Mouse (Mus musculus) CD8-positive naive resting alpha-beta T cell, adult 2 months (primary cell): ENCODE measurements around the gene Cd300lf.

Experiments
- DNase-seq, 2 experiments: peaks; one replicate each; pipeline ENCODE4 v3.0.0; 2022; ENCODE audit warnings: low read depth in 2 of 2, low spot score in 2 of 2

The Cd300lf gene

DNA sequence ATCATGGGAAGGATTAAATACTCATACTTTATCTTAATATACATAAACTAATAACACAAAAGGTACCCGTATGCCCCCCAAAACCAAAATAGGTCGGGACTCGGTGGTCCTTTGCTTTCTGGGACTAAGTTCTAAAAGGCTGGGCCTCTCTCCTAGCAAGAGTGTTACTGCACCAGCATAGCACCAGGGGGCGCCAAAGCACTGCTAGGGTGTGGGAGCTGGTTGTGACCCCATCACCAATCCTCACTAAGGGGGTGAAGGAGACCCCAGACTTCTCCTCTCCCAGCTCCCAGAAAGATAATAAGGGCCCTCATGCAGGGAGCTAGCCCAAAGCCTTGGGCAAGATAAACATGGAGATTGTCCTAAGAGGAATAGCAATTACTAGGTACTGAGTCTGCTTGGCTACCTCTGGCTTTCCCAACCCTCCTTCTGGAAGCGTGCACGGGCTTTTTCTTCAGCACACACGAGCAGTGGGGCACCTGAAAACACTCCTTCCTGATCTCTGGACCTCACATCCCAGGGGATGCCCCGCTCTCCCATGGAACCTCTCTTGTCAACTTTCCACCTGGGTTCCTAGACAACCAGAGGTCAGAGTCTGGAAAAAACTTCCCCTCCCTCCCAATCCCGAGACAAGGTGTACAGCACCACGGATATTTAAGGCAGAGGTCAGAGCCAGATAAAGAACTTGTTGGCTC, 27.2 kb upstream of the Cd300lf start:
- peak; percentile 73 to 82 for DNase-seq

DNA sequence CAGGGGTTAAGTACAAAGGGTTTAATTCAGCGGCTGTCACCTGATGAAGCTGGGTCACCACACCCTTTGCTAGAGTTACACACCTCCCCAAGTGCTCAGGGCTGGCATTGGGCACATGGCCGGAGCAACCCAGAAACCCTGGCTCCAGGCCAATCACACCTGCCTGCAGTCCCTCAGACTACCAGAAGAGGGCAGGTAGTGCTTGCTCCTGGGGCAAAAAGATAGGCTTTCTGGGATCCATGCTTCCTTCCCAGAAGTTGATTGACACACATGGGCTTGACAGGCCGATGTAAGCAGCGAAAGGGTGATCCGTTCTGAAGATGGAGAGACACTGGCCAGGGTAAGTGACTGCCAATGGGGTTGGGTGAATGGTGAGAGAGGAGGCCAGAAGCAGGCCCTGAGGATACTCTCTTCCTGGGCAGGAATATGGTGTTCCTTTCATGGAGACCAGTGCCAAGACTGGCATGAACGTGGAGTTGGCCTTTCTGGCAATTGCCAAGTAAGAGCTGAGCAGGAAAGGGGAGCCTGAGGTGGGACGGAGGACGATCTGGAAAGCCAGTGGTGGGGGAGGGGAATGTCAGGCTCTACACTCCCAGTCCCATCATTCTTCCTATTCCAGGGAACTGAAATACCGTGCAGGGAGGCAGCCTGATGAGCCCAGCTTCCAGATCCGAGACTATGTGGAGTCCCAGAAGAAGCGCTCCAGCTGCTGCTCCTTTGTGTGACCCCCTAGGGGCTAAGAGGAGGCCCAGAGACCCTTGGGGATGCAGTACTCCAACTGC, 26.4 kb upstream of the Cd300lf start:
- DNase-seq, result peak; percentile 61 to 74

GRCm38 (mm10) chr11:115157933-115158719, 24.3 kb upstream of the Cd300lf start:
- DNase-seq, result peak; percentile 69 to 80

DNA sequence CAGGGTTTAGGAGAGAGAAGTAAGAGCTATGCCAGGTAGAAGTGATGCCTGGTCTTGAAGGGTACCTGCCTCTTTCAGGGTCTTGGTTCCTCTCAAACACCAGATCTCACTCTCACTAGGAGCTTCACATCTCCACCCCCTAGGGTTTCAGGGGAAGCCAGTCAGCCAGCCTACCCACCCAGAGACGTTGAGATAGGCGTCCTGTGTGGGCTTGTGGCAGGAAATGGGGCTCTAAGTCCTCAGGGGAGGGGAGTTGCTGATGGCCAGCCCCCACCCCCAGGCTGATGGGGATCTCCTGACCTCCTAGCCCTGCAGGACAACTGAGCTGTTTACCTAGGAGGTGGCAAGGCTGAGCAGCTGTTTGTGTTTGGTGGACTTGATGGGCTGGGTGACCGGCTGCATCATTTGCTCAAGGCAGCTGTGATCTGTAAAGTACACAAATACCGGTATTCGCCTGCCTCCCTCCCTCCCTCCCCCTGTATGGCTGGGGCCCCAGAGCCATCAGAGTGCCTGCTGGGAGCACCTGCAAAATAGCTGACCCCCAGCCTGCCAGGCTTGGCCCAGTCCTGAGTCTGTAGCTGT, 21.4 kb upstream of the Cd300lf start:
- peak in 1 of 2 experiments; percentile 35 for DNase-seq

DNA sequence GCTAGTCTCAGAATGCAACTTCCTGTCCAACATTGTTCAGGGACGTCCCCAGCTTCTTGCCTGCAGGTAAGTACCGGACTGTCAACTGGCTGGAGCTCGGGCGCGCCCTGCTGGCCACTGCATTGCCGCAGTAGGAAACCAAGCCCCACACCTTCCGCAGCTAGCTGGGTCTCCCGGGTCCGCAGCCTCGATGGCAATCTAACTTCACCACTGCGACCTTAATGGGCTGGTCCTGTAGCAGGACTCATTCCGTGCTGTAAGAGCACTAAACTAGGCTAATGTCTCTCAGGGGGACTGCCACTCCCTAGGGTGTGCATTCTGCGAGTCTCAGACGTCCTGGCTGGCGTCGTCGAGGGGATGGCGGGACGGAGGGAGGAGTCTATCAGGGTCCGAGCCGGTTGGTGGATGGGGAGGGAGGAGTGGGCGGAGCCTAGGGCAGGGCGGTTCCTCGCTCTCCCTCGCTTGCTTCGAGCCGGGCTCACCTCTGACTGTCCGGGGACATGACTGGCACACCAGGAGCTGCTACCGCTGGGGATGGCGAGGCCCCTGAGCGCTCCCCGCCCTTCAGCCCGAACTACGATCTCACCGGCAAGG, 20.0 kb upstream of the Cd300lf start:
- peak; percentile 87 for DNase-seq

GRCm38 (mm10) chr11:115153088-115153487, 19.3 kb upstream of the Cd300lf start:
- no peak for DNase-seq

DNA sequence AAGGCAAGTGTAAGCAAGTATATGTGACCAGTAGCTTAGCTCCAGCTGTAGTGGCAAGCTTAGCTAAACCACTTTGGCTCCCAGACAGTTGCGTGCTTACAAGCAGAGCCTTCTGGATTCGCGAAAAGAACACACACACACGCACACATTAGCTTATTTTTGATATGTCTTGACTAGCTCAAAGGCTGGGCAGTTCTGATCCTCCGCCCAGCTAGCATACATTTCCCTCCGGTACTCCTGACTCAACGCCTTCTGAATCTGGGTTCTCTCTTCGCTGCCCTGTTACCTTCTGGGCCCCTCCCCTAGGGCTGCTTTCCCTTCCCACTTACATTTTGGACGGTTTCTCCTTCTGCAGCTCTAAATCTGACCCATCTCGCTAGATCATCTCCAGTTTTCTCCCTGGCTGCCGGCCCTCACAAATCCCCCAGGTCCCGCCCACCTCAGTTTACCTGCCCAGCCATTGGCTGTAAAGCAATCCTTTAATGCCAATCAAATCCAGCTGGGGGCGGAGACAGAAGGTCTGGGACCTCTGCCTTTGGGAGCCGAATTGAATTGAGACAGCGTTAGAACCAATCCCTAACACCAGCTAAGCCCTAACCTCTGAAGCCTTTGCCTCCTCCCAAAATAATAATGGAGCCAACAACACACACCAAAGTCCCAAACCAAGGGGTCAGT, 18.1 kb upstream of the Cd300lf start:
- no peak for DNase-seq

DNA sequence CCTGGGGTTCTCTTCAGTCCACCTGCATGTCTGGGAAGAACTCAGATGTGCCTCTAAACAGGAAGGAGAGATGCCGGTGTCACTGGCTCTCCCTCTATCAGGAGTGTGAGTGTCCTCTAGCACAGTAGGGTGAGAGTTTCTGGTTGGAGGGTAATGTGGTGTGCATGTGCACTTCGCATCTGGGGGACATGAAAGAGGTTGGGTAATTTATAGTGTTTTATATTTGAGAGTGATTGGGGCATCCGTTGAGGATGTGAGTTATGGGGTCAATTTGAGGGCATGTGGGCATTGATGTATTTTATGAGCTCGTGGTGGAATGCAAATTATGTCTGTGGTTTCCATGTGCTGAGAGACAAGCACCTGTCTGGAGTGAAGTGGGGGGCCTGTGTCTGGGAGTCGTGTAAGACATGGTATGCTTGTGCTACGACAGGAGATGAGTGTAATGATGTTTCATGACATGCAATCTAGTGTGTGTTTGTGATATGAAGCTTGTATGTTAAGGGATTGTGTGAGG, 17.0 kb upstream of the Cd300lf start:
- DNase-seq, result no peak

DNA sequence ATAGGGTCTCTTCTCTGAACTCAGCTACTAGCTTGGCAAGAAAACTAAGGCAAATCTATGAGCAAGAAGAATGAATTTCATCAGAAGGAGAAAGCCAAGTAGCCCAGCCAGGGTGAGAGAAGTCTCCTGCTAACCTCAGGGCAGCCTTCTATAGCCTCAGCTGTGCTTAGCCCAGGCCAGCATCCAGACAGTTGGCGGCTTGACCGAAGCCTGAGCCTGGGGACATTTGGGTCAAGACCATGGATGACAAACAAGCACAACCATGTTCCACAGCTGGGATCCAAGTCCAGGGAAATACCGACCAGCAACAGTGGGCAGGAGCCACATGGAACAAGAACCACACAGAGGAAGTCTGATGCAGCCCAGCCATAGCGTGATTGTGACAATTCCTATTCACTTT, 14.0 kb upstream of the Cd300lf start:
- DNase-seq, result no peak

DNA sequence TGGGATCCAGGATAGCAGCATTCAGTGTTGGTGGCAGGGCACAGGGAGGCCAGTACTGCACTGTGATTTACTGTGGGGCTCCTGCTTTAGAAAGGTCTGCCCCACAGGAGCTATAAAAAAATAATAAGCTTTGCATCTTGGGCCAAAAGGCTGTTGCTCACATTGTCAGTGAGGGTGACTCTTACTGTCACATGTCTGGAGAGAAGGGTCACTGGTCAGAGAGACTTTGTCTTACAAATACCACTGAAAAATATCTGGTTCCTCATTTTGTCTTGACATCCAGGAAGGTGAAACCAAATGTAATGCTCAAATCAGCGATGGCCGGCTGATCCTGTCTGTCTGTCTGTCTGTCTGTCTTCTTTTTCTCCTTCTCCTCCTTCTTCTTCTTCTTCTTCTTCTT, 8.2 kb upstream of the Cd300lf start:
- DNase-seq, result no peak

- DNase-seq, result no peak
These were observed 4.9 kb upstream of the Cd300lf start for GRCm38 (mm10) chr11:115138597-115139262.

DNA sequence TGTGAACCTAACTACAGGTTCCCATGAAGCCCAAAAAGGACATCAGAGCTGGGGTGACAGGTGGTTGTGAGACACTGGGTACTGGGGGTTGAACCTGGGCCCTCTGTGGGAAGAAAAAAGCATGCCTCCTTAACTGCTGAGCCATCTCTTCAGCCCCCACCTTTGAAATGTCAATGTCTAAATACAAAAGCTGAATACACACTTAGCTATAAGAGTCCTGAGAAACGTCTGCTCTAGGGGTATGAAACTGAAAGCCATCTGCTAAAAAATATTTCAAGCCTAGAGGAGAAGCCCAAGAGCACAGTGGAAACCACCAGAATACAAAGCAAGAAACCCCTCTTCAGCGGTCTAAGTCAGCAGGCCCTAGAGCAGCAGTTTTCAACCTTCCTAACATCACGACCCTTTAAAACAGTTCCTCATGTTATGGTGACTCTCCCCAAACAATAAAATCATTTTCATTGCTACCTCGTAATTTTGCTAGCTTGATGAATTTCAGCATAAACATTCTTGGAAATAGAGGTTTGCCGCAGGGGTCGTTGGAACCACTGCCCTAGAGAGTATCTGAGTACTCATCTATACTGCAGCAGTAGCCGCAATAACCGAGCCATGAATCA, 1.9 kb downstream of the Cd300lf start:
- DNase-seq, result no peak

DNA sequence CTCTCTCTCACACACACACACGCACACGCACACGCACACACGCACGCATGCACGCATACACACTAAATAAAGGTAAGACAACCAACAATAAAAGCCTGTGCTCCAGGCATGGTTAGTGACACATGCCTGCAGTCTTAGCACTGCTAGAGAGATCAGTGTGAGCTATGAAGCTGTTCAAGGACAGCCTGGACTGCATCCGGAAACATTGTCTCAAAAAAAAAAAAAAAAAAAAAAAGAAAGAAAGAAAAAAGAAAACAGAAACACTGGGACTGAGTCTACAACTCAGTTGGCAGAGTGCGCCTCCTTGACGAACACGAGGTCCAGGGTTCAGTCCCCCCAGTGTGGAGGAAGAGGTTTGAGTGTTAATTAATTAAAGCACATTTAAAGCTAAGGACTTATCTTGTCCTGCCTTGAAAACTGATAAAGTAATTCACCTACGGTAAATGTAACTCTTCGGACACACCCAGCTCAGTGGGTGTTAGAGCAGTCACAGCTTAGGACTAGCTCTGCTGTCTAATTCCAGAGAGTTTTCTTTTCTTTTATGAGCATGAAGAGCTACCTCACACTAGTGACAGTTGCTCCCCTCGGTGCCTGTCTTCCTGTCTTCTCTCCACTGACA, 4.2 kb downstream of the Cd300lf start:
- no peak for DNase-seq

- DNase-seq, result no peak
These were observed 5.3 kb downstream of the Cd300lf start for GRCm38 (mm10) chr11:115128483-115128882.

GRCm38 (mm10) chr11:115119409-115119808, 14.4 kb downstream of the Cd300lf start:
- no peak for DNase-seq

GRCm38 (mm10) chr11:115112196-115112595, 21.6 kb downstream of the Cd300lf start:
- DNase-seq, result no peak

GRCm38 (mm10) chr11:115110271-115110670, 23.5 kb downstream of the Cd300lf start:
- DNase-seq, result no peak

DNA sequence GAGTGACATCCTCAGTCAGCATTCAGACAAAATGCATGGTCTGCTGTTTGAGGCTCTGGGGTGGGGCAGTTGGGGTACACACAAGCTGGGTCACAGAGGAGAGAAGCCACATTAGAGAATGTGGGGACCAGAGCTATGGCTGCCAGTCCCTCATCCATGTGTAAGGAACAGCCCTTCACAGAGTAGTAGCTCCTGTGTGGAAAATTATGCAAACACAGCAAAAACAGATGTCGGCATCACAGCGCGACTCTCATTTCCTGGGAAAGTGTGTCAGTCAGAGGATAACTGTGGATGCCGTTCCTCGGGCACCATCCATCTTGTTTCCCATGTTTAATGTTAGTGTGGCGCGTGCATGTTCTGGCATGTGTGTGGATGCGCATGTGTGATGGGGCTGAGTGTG, 25.6 kb downstream of the Cd300lf start:
- DNase-seq, result no peak

DNA sequence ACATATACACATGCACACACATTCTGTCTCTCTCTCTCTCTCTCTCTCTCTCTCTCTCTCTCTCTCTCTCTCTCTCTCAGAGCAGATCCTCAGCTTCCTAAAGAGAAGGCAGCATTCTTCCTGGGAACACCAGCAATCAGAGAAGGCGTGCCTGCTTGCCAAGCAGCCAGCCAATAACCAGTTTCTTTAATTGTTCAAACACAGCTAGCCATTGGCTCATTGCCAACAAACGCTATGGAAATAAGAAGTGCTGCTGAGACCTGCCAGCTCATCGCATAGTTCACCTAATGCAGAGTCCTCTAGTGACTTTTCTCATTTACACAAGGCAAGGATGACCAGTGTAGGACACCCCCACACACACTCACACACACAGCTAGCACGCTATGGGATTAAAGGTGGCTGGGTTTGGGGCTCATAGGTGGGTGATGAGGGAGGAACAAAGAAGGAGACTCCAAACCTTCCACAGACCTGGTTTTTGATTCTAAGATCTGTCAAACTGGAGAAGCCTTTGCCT, 26.3 kb downstream of the Cd300lf start:
- no peak for DNase-seq
